Mouse (Mus musculus): ENCODE data around the gene Setmar. TPM values are rescaled to one million over a fixed set of nuclear protein-coding genes. Genes with fewer than 3 reads are reported as not detected.

Setmar gene
- total and polyA plus RNA-seq, 3 experiments: 1.7 to 2.1 TPM; not detected in 1

DNA sequence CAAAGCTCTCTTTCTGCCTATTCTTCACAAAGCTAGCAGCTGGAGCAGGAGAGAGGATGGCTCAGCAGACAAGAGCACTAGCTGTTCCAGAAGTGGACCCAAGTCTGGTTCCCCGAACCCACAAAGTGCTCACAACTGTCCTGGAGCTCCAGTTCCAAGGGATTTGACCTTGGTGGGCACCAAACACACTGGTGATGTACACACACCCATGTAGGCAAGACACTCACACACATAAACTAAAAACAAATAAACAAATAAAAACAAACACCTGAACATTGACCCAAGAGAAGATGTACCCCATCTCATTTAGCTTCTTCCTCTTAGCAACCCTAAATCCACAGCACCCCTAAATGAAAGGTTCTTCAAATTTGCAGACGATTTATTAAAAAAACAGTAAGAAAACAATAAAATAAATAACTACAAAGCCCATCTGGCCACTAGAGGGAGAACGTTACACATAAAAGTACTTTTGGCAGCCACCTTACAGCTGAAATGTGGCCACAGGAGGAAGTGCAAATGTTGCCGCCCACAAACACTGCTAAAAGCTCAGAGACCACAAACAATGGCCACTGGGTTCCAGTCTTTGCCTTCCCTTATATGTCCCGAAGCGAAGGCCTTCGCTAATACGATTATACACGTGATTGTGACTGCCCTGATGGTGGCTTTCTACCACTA is 33.5 kb downstream of the Setmar start:
- no peaks in the 10 kb centered on the region for H3K36me3 ChIP-seq (ENCODE audit: control insufficient read depth in 1 of 2, insufficient read depth in 2 of 2, low read length in 2 of 2)
- TF ChIP-seq MAX (IDR thresholded peaks at IDR 0.05; ENCODE audit: low read length) (no peak), ZC3H11A (IDR thresholded peaks at IDR 0.05; ENCODE audit: low read depth, low read length) (peak; percentile 95), ZMIZ1 (IDR thresholded peaks at IDR 0.05; ENCODE audit: low read depth, low read length) (no peak), POLR2AphosphoS5 (IDR thresholded peaks at IDR 0.05; ENCODE audit: borderline replicate concordance, low read depth, low read length) (no peak), BHLHE40 (IDR thresholded peaks at IDR 0.05; ENCODE audit: borderline replicate concordance, low read depth, low read length) (no peak), TAL1 (IDR thresholded peaks at IDR 0.05; ENCODE audit: low read length) (no peak), SIN3A (IDR thresholded peaks at IDR 0.05; ENCODE audit: low read length) (peak; percentile 87), MXI1 (IDR thresholded peaks at IDR 0.05; ENCODE audit: low read depth, low read length) (0 out of 2 replicates have a peak, but pooled peaks have one; percentile 48), RAD21 (IDR thresholded peaks at IDR 0.05; ENCODE audit: low read depth, low read length) (peak; percentile 98), MAZ (IDR thresholded peaks at IDR 0.05; ENCODE audit: low read depth, low read length) (no peak), NRF1 (IDR thresholded peaks at IDR 0.05; ENCODE audit: insufficient read depth, low read depth, low read length, poor library complexity, severe bottlenecking) (no peak), JUND (IDR thresholded peaks at IDR 0.05; ENCODE audit: low read depth, low read length) (no peak), RCOR1 (IDR thresholded peaks at IDR 0.05; ENCODE audit: low read depth, low read length) (no peak), NELFE (IDR thresholded peaks at IDR 0.05; ENCODE audit: low read depth, low read length) (no peak), SMC3 (IDR thresholded peaks at IDR 0.05; ENCODE audit: low read depth, low read length) (peak; percentile 95), ELF1 (IDR thresholded peaks at IDR 0.05; ENCODE audit: low read depth, low read length) (peak; percentile 59; the same call in 1 of the 2 replicates), POLR2AphosphoS2 (IDR thresholded peaks at IDR 0.05; ENCODE audit: low read length) (no peak), USF2 (IDR thresholded peaks at IDR 0.05; ENCODE audit: borderline replicate concordance in 1 of 2, insufficient read depth in 1 of 2, low read depth in 1 of 2, low read length in 2 of 2) (no peak), GATA1 (IDR thresholded peaks at IDR 0.05; ENCODE audit: low read depth, low read length) (no peak), POLR2A (IDR thresholded peaks at IDR 0.05; ENCODE audit: control insufficient read depth in 1 of 2, insufficient read depth in 1 of 2, low read depth in 1 of 2, low read length in 2 of 2, poor library complexity in 1 of 2) (no peak), EP300 (IDR thresholded peaks at IDR 0.05; ENCODE audit: low read depth in 1 of 2, low read length in 2 of 2) (no peak), HCFC1 (IDR thresholded peaks at IDR 0.05; ENCODE audit: low read depth, low read length) (0 out of 2 replicates have a peak, but pooled peaks have one; percentile 43), UBTF (IDR thresholded peaks at IDR 0.05; ENCODE audit: borderline replicate concordance, insufficient read depth, low read depth, low read length) (no peak), MEF2A (IDR thresholded peaks at IDR 0.05; ENCODE audit: extremely low read depth, insufficient replicate concordance, low read depth, low read length, poor library complexity, severe bottlenecking) (no peak), MAFK (IDR thresholded peaks at IDR 0.05; ENCODE audit: borderline replicate concordance, low read depth, low read length) (no peak), TBP (IDR thresholded peaks at IDR 0.05; ENCODE audit: low read depth, low read length) (no peak), CTCF (IDR thresholded peaks at IDR 0.05 in 2 of 3, conservative IDR thresholded peaks at IDR 0.05 in 1 of 3; ENCODE audit: control insufficient read depth in 1 of 3, insufficient read depth in 1 of 3, low read depth in 2 of 3, low read length in 3 of 3, poor library complexity in 1 of 3, severe bottlenecking in 1 of 3) (peak; percentile 33 to 95 (median 55); a peak in 5 of 6 replicates), MYC (IDR thresholded peaks at IDR 0.05; ENCODE audit: low read depth, low read length) (peak; percentile 84), KAT2A (conservative IDR thresholded peaks at IDR 0.05; ENCODE audit: low read depth, low read length) (no peak), ZNF384 (IDR thresholded peaks at IDR 0.05; ENCODE audit: low read depth, low read length) (peak; percentile 92), MYB (IDR thresholded peaks at IDR 0.05; ENCODE audit: low read depth, low read length) (no peak), USF1 (IDR thresholded peaks at IDR 0.05; ENCODE audit: low read depth, low read length) (no peak), TCF12 (IDR thresholded peaks at IDR 0.05; ENCODE audit: low read depth, low read length) (no peak), CHD2 (IDR thresholded peaks at IDR 0.05; ENCODE audit: low read length) (no peak), CHD1 (IDR thresholded peaks at IDR 0.05; ENCODE audit: low read depth, low read length) (no peak), ETS1 (IDR thresholded peaks at IDR 0.05; ENCODE audit: low read depth, low read length) (no peak), E2F4 (IDR thresholded peaks at IDR 0.05; ENCODE audit: borderline replicate concordance, low read depth, low read length) (no peak)

More for the DNA sequence above, 33.5 kb downstream of the Setmar start:
- H3K4me1 ChIP-seq (ENCODE audit: control insufficient read depth in 1 of 2, insufficient read depth in 2 of 2, low read length in 2 of 2): peaks cover 0 to 6% of the 10 kb centered on the region in 2 experiments; a peak in 1 of 4 replicates
- H3K9ac ChIP-seq (ENCODE audit: control insufficient read depth, low read depth, low read length, poor library complexity, severe bottlenecking): peak overlapping the region; percentile 59
- no peak overlapping the region for H3K27ac ChIP-seq (ENCODE audit: control insufficient read depth, low read depth, low read length)
- H3K27me3 ChIP-seq (ENCODE audit: control insufficient read depth in 1 of 2, insufficient read depth in 2 of 2, low read length in 2 of 2): no peaks in the 10 kb centered on the region; a peak in 1 of 4 replicates
- no peaks in the 10 kb centered on the region for H3K9me3 ChIP-seq (replicated peaks; ENCODE audit: insufficient read depth, low read length)
- no peaks in the 10 kb centered on the region for H3K79me2 ChIP-seq (ENCODE audit: control insufficient read depth, insufficient read depth, low read length, poor library complexity)
- DNase-seq (ENCODE audit: low read depth, low spot score): peak; percentile 92
- H3K4me3 ChIP-seq (ENCODE audit: control insufficient read depth in 1 of 2, insufficient read depth in 1 of 2, low read depth in 2 of 2, low read length in 2 of 2): peak overlapping the region; percentile 30 to 32; a peak in 1 of 4 replicates

Measured in MEL (cell line).